Mouse (Mus musculus) liver, embryonic 16.5 days (tissue): ENCODE measurements around the gene Mcm2. TPM values are rescaled to one million over a fixed set of nuclear protein-coding genes. Genes with fewer than 3 reads are reported as not detected.

ENCODE experiments used
- ATAC-seq: fragments of 200-750 bp; cut with Nextera tagmentation; 2 replicates; pipeline ENCODE4 v1.8.0; 2017; ENCODE audit warnings: low read depth, mild to moderate bottlenecking, moderate number of reproducible peaks, moderate library complexity
- H3K27ac ChIP-seq: fragments of 300-500 bp; sonication (generic); 2 replicates; pipeline ENCODE4 v1.5.1; 2014; ENCODE audit warnings: mild to moderate bottlenecking, low read length
- H3K27me3 ChIP-seq: fragments of 300-500 bp; sonication (generic); 2 replicates; pipeline ENCODE4 v1.6.1; 2014; ENCODE audit warnings: low read depth, low read length, mixed read lengths; ENCODE audit not compliant: control insufficient read depth, insufficient read depth
- H3K36me3 ChIP-seq: fragments of 300-500 bp; sonication (generic); 2 replicates; pipeline ENCODE4 v1.6.1; 2014; ENCODE audit warnings: mild to moderate bottlenecking; ENCODE audit not compliant: control insufficient read depth, insufficient read depth
- H3K4me1 ChIP-seq: fragments of 300-500 bp; sonication (generic); 2 replicates; pipeline ENCODE4 v1.6.1; 2014; ENCODE audit warnings: low read depth, low read length, mixed read lengths; ENCODE audit not compliant: control insufficient read depth
- H3K4me2 ChIP-seq: fragments of 300-500 bp; sonication (generic); 2 replicates; pipeline ENCODE4 v1.6.1; 2014; ENCODE audit warnings: low read depth, low read length, mixed read lengths
- H3K4me3 ChIP-seq: fragments of 300-500 bp; sonication (generic); 2 replicates; pipeline ENCODE4 v1.5.1; 2014; ENCODE audit warnings: low read depth, mild to moderate bottlenecking, low read length
- H3K9ac ChIP-seq: fragments of 300-500 bp; sonication (generic); 2 replicates; pipeline ENCODE4 v1.6.1; 2014; ENCODE audit warnings: low read depth, low read length
- H3K9me3 ChIP-seq: fragments of 300-500 bp; sonication (generic); replicated peaks from 2 replicates; pipeline ENCODE4 v1.6.1; 2016; ENCODE audit warnings: low read length; ENCODE audit not compliant: control insufficient read depth
- WGBS: fragments of 180-500 bp; shearing (Covaris S2); extraction: QIAGEN DNeasy Blood & Tissue Kit; methylation state at CpG from one replicate; pipeline ENCODE4 v1.1.7; 2014; ENCODE audit not compliant: insufficient replicate concordance; 5-methylcytosine and 5-hydroxymethylcytosine counted together
- polyA plus RNA-seq: library from polyadenylated mRNA; unstranded; fragments of >200 nt; fragmentation: Nextera tagmentation; extraction: Ambion mirVana; gene quantifications from 2 replicates; pipeline ENCODE4 v1.2.1, GENCODE M21; 2015

Gene Mcm2
- polyA plus RNA-seq, 1 experiment from 2014 or later: 128 TPM

- H3K27me3 ChIP-seq: no peaks in the 10 kb centered on the region
- H3K27ac ChIP-seq: peak overlapping the region; percentile 97
- peak; percentile 96 for ATAC-seq
- peaks cover 42% of the 10 kb centered on the region for H3K4me1 ChIP-seq
- H3K36me3 ChIP-seq: peaks cover 14% of the 10 kb centered on the region
- H3K9ac ChIP-seq: peak overlapping the region; percentile 51
- no peaks in the 10 kb centered on the region for H3K9me3 ChIP-seq
- H3K4me2 ChIP-seq: peak overlapping the region; percentile 55
- 28% methylated on average over 4 of the region's 4 CpGs for WGBS
- peak overlapping the region; percentile 21; the same call in 1 of the 2 replicates for H3K4me3 ChIP-seq
These were observed 16.9 kb upstream of the Mcm2 start for GRCm38 (mm10) chr6:88915510-88915909.

- H3K4me2 ChIP-seq: peak overlapping the region; percentile 45
- WGBS: 63% methylated on average over 5 of the region's 5 CpGs
- ATAC-seq: no peak
- H3K4me3 ChIP-seq: no peak overlapping the region
- peaks cover 42% of the 10 kb centered on the region for H3K4me1 ChIP-seq
- H3K9me3 ChIP-seq: no peaks in the 10 kb centered on the region
- peak overlapping the region; percentile 97 for H3K27ac ChIP-seq
- no peak overlapping the region for H3K9ac ChIP-seq
- H3K27me3 ChIP-seq: no peaks in the 10 kb centered on the region
- peaks cover 21% of the 10 kb centered on the region for H3K36me3 ChIP-seq
These were observed 16.2 kb upstream of the Mcm2 start for GRCm38 (mm10) chr6:88914799-88915198.

GRCm38 (mm10) chr6:88913440-88913839 is 14.9 kb upstream of the Mcm2 start:
- no peaks in the 10 kb centered on the region for H3K27me3 ChIP-seq
- peaks cover 24% of the 10 kb centered on the region for H3K36me3 ChIP-seq
- ATAC-seq: no peak
- H3K27ac ChIP-seq: peak overlapping the region; percentile 37; the same call in 1 of the 2 replicates
- no peak overlapping the region for H3K9ac ChIP-seq
- no peak overlapping the region for H3K4me2 ChIP-seq
- no peaks in the 10 kb centered on the region for H3K9me3 ChIP-seq
- H3K4me3 ChIP-seq: no peak overlapping the region
- H3K4me1 ChIP-seq: peaks cover 48% of the 10 kb centered on the region

- ATAC-seq: no peak
- H3K9ac ChIP-seq: no peak overlapping the region
- H3K27me3 ChIP-seq: no peaks in the 10 kb centered on the region
- H3K9me3 ChIP-seq: no peaks in the 10 kb centered on the region
- H3K27ac ChIP-seq: no peak overlapping the region; the same call in 1 of the 2 replicates
- peaks cover 51% of the 10 kb centered on the region for H3K4me1 ChIP-seq
- H3K36me3 ChIP-seq: peaks cover 27% of the 10 kb centered on the region
- 86% methylated on average over 4 of the region's 4 CpGs for WGBS
- no peak overlapping the region for H3K4me2 ChIP-seq
- no peak overlapping the region for H3K4me3 ChIP-seq
These were observed 14.4 kb upstream of the Mcm2 start for GRCm38 (mm10) chr6:88913022-88913421.

GRCm38 (mm10) chr6:88909151-88909550 is 10.6 kb upstream of the Mcm2 start:
- Histone ChIP-seq H3K4me3 (no peak overlapping the region), H3K27me3 (no peaks in the 10 kb centered on the region), H3K4me1 (peaks cover 59% of the 10 kb centered on the region), H3K4me2 (no peak overlapping the region), H3K36me3 (peaks cover 30% of the 10 kb centered on the region), H3K27ac (no peak overlapping the region), H3K9me3 (no peaks in the 10 kb centered on the region), H3K9ac (no peak overlapping the region)
- no peak for ATAC-seq
- WGBS: 82% methylated on average over 6 of the region's 6 CpGs

GRCm38 (mm10) chr6:88906369-88907108 is 8.0 kb upstream of the Mcm2 start:
- 17% methylated on average over 16 of the region's 16 CpGs for WGBS

GRCm38 (mm10) chr6:88905042-88905441 is 6.5 kb upstream of the Mcm2 start:
- WGBS: 81% methylated on average over 7 of the region's 7 CpGs
- no peaks in the 10 kb centered on the region for H3K9me3 ChIP-seq
- peaks cover 11% of the 10 kb centered on the region for H3K36me3 ChIP-seq
- ATAC-seq: no peak
- no peak overlapping the region for H3K4me2 ChIP-seq
- H3K4me1 ChIP-seq: peaks cover 69% of the 10 kb centered on the region
- no peak overlapping the region for H3K4me3 ChIP-seq
- H3K27me3 ChIP-seq: no peaks in the 10 kb centered on the region
- H3K9ac ChIP-seq: no peak overlapping the region
- no peak overlapping the region for H3K27ac ChIP-seq

More at GRCm38 (mm10) chr6:88906369-88907108, 8.0 kb upstream of the Mcm2 start:
- peak; percentile 20 for ATAC-seq
- H3K36me3 ChIP-seq: peaks cover 21% of the 10 kb centered on the region
- H3K4me3 ChIP-seq: peak overlapping the region; percentile 1; the same call in 1 of the 2 replicates
- H3K4me1 ChIP-seq: peaks cover 60% of the 10 kb centered on the region
- H3K9ac ChIP-seq: peak overlapping the region; percentile 54; the same call in 1 of the 2 replicates
- 0 out of 2 replicates have a peak overlapping the region, but pooled peaks have one; percentile 3 for H3K4me2 ChIP-seq
- H3K27me3 ChIP-seq: no peaks in the 10 kb centered on the region
- H3K9me3 ChIP-seq: no peaks in the 10 kb centered on the region
- H3K27ac ChIP-seq: peak overlapping the region; percentile 72

- peak overlapping the region; percentile 19 for H3K27ac ChIP-seq
- no peaks in the 10 kb centered on the region for H3K9me3 ChIP-seq
- peak overlapping the region; percentile 86 for H3K4me2 ChIP-seq
- ATAC-seq: no peak
- peaks cover 69% of the 10 kb centered on the region for H3K4me1 ChIP-seq
- peak overlapping the region; percentile 87; the same call in 1 of the 2 replicates for H3K4me3 ChIP-seq
- no peak overlapping the region; the same call in 1 of the 2 replicates for H3K9ac ChIP-seq
- H3K27me3 ChIP-seq: no peaks in the 10 kb centered on the region
- WGBS: 79% methylated on average over 4 of the region's 4 CpGs
- H3K36me3 ChIP-seq: peaks cover 6% of the 10 kb centered on the region
These were observed 5.9 kb upstream of the Mcm2 start for GRCm38 (mm10) chr6:88904456-88904974.

GRCm38 (mm10) chr6:88903708-88904107 is 5.1 kb upstream of the Mcm2 start:
- Histone ChIP-seq H3K27ac (peak overlapping the region; percentile 97; the same call in 1 of the 2 replicates), H3K4me2 (peak overlapping the region; percentile 86), H3K4me1 (peaks cover 70% of the 10 kb centered on the region), H3K4me3 (peak overlapping the region; percentile 87), H3K9me3 (no peaks in the 10 kb centered on the region), H3K9ac (peak overlapping the region; percentile 96), H3K27me3 (no peaks in the 10 kb centered on the region), H3K36me3 (peaks cover 6% of the 10 kb centered on the region)
- 71% methylated on average over 5 of the region's 5 CpGs for WGBS
- ATAC-seq: no peak
